Mouse (Mus musculus): ENCODE data around the gene Adamts14.

GRCm38 (mm10) chr10:61281115-61281514 is 7.9 kb upstream of the Adamts14 start:
- no peak for TF ChIP-seq CTCF (IDR thresholded peaks at IDR 0.05)
- TF ChIP-seq EP300 (IDR thresholded peaks at IDR 0.05), result no peak
